Mouse (Mus musculus): ENCODE results near the gene Ttn. TPM values are rescaled to one million over a fixed set of nuclear protein-coding genes. Genes with fewer than 3 reads are reported as not detected.

Ttn gene
- polyA plus RNA-seq, 1 experiment from 2014 or later = 6.5 TPM

DNA sequence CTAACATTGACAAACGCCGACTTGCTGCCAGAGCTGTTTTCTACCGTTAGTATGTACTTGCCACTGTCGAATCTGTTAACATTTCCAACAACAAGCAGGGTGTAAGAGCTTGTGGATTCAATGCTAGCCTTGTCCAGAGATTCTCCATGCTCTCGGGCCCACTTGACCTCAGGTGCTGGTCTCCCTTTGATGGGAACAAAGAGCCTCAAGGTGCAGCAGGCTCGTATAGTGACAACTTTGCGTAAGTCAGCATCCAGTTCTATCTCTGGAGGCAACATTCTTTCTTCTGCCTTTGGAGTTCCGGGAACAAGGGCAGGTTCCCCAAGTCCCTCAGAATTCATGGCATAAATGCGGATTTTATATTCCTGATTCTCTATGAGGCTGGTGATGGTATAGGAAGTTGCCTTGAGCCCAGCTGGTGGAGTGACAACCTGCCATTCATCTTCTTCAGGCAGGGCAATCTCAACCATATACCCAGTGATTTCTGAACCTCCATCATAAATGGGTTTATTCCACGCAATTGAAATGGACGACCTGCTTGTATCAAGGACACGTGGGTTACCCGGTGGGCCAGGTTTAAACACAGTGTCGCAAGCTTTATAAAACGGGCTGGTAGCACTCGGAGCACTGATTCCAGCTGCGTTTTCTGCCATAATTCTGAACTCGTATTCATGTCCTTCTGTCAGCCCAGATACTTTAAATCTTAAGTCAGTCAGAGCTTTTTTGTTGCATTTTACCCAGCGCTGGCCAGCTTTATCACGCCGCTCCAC lies 232.8 kb downstream of the Ttn start:
- Histone ChIP-seq H3K4me1 (ENCODE audit: control insufficient read depth, low read depth, low read length) (no peaks in the 10 kb centered on the region), H3K27ac (ENCODE audit: low read length) (no peak overlapping the region), H3K9ac (ENCODE audit: low read depth, low read length) (no peak overlapping the region), H3K27me3 (ENCODE audit: control insufficient read depth, insufficient read depth, low read depth, low read length) (no peaks in the 10 kb centered on the region), H3K4me2 (ENCODE audit: low read depth, low read length) (no peak overlapping the region), H3K36me3 (ENCODE audit: control insufficient read depth, insufficient read depth) (no peaks in the 10 kb centered on the region), H3K4me3 (ENCODE audit: low read depth, low read length) (no peak overlapping the region), H3K9me3 (replicated peaks; ENCODE audit: control insufficient read depth, low read length) (0 out of 2 replicates have a peak, but pooled peaks cover 8% of the 10 kb centered on the region)
- no peak for ATAC-seq (ENCODE audit: low read depth)
- 77% methylated on average over 21 of the region's 21 CpGs for WGBS (ENCODE audit: insufficient replicate concordance)

DNA sequence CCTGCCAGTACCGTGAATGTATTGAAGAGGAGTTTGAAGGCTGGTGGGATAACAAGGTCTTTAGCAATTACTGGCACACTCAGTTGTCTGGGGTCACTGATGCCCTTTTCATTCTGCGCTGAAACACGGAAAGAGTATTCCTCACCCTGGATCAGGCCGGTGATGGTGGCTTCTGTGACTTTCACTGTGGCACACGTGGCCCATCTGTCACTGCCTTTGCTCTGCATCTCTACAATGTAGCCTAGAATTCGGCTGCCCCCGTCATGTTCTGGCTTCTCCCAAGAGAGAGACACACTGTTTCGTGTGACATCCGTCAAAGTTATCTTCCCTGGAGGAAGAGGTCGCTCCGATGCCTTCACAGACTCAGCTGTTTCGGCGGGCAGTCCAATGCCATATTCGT lies 233.7 kb downstream of the Ttn start:
- no peak for ATAC-seq (ENCODE audit: low read depth)
- no peak overlapping the region for H3K27ac ChIP-seq (ENCODE audit: low read length)
- 0 out of 2 replicates have a peak, but pooled peaks cover 8% of the 10 kb centered on the region for H3K9me3 ChIP-seq (replicated peaks; ENCODE audit: control insufficient read depth, low read length)
- 68% methylated on average over 14 of the region's 14 CpGs for WGBS (ENCODE audit: insufficient replicate concordance)
- H3K27me3 ChIP-seq (ENCODE audit: control insufficient read depth, insufficient read depth, low read depth, low read length) = no peaks in the 10 kb centered on the region
- H3K4me3 ChIP-seq (ENCODE audit: low read depth, low read length) = no peak overlapping the region
- H3K4me2 ChIP-seq (ENCODE audit: low read depth, low read length) = no peak overlapping the region
- H3K36me3 ChIP-seq (ENCODE audit: control insufficient read depth, insufficient read depth) = no peaks in the 10 kb centered on the region
- H3K9ac ChIP-seq (ENCODE audit: low read depth, low read length) = no peak overlapping the region
- no peaks in the 10 kb centered on the region for H3K4me1 ChIP-seq (ENCODE audit: control insufficient read depth, low read depth, low read length)

DNA sequence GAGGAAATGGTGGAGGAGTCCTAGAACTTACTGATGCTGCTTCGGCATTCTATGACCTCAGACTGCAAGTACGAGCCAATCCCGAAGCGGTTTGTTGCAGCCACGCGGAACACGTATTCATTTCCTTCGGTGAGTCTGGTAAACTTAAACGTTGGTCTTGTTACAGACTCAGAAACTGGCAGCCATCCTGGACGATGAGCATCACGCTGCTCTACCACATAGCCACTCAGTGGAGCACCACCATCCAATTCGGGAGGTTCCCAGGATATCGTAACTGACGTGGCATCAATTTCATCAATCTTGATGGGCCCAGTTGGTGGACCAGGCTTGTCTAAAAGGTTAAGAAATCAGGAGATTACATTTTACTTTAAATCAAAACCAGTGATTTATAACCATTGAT lies 262.7 kb downstream of the Ttn start:
- H3K4me1 ChIP-seq (ENCODE audit: control insufficient read depth, low read depth, low read length) = no peaks in the 10 kb centered on the region
- H3K4me3 ChIP-seq (ENCODE audit: low read depth, low read length) = no peak overlapping the region
- no peak overlapping the region for H3K27ac ChIP-seq (ENCODE audit: low read length)
- no peak overlapping the region for H3K4me2 ChIP-seq (ENCODE audit: low read depth, low read length)
- H3K36me3 ChIP-seq (ENCODE audit: control insufficient read depth, insufficient read depth) = no peaks in the 10 kb centered on the region
- H3K9ac ChIP-seq (ENCODE audit: low read depth, low read length) = no peak overlapping the region
- H3K27me3 ChIP-seq (ENCODE audit: control insufficient read depth, insufficient read depth, low read depth, low read length) = no peaks in the 10 kb centered on the region
- peaks cover 2% of the 10 kb centered on the region for H3K9me3 ChIP-seq (replicated peaks; ENCODE audit: control insufficient read depth, low read length)
- no peak for ATAC-seq (ENCODE audit: low read depth)
- 88% methylated on average over 14 of the region's 14 CpGs for WGBS (ENCODE audit: insufficient replicate concordance)

DNA sequence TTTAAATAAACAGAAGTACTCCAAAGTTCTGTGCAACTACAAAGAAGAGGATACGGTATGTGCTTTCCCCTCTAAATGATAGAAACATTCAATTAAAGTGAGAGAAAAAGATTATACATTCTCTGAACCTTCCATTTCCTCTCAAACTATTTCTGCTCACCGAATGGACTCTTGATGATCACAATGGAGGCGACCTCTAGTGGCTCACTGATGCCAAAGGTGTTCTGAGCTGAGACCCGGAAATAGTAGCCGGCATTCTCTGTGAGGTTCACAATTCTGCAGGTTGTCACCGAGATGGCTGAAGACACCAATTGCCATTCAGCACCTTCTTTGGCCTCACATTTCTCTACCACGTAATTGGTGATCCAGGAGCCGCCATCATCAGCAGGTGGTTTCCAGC lies 267.4 kb downstream of the Ttn start:
- WGBS (ENCODE audit: insufficient replicate concordance) = 54% methylated on average over 8 of the region's 8 CpGs
- H3K36me3 ChIP-seq (ENCODE audit: control insufficient read depth, insufficient read depth) = no peaks in the 10 kb centered on the region
- no peak overlapping the region for H3K9ac ChIP-seq (ENCODE audit: low read depth, low read length)
- no peaks in the 10 kb centered on the region for H3K4me1 ChIP-seq (ENCODE audit: control insufficient read depth, low read depth, low read length)
- ATAC-seq (ENCODE audit: low read depth) = no peak
- no peak overlapping the region for H3K27ac ChIP-seq (ENCODE audit: low read length)
- peaks cover 8% of the 10 kb centered on the region for H3K9me3 ChIP-seq (replicated peaks; ENCODE audit: control insufficient read depth, low read length)
- H3K4me2 ChIP-seq (ENCODE audit: low read depth, low read length) = no peak overlapping the region
- no peaks in the 10 kb centered on the region for H3K27me3 ChIP-seq (ENCODE audit: control insufficient read depth, insufficient read depth, low read depth, low read length)
- H3K4me3 ChIP-seq (ENCODE audit: low read depth, low read length) = no peak overlapping the region

DNA sequence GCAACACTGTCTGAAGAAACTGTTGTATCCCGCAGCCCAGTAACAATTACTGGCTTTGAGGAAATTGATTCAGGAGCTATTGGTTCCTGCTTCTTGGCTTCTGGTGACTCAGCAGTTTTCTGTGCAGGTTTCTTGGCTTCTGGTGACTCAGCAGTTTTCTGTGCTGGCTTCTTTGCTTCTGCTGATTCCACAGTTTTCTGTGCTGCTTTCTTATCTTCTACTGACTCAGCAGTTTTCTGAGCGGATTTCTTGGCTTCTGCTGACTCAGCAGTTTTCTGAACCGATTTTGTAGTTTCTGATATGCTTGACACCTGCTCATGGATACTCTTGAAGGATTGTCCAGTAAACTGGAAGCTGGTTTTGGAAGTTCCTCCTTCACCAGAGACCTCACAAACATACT lies 273.8 kb downstream of the Ttn start:
- H3K9ac ChIP-seq (ENCODE audit: low read depth, low read length) = no peak overlapping the region
- ATAC-seq (ENCODE audit: low read depth) = no peak
- H3K27me3 ChIP-seq (ENCODE audit: control insufficient read depth, insufficient read depth, low read depth, low read length) = no peaks in the 10 kb centered on the region
- H3K4me3 ChIP-seq (ENCODE audit: low read depth, low read length) = no peak overlapping the region
- no peaks in the 10 kb centered on the region for H3K4me1 ChIP-seq (ENCODE audit: control insufficient read depth, low read depth, low read length)
- H3K36me3 ChIP-seq (ENCODE audit: control insufficient read depth, insufficient read depth) = peaks cover 4% of the 10 kb centered on the region; the same call in 1 of the 2 replicates
- 74% methylated on average over 3 of the region's 3 CpGs for WGBS (ENCODE audit: insufficient replicate concordance)
- no peak overlapping the region for H3K27ac ChIP-seq (ENCODE audit: low read length)
- H3K9me3 ChIP-seq (replicated peaks; ENCODE audit: control insufficient read depth, low read length) = peaks cover 17% of the 10 kb centered on the region
- no peak overlapping the region for H3K4me2 ChIP-seq (ENCODE audit: low read depth, low read length)

DNA sequence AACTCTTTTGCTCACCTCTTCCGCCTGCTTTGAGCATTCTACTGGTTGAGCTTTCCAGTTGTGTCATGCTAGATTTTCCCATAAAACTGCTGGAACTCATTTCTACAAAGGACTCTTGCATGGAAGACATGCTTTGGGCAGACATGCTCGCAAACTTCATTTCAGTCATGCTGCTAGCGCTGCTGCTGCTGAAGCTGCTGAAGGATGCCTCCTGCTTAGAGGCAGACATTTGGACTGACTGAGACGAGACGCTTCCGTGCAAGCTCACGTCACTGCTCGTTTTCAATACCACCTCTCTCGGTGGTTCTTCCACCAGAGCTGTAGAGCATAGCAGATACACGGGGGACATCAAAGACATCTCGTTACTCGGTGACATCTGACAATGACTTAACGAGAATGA lies 276.7 kb downstream of the Ttn start:
- Histone ChIP-seq H3K9me3 (replicated peaks; ENCODE audit: control insufficient read depth, low read length) (peaks cover 11% of the 10 kb centered on the region), H3K27ac (ENCODE audit: low read length) (no peak overlapping the region), H3K9ac (ENCODE audit: low read depth, low read length) (no peak overlapping the region), H3K4me1 (ENCODE audit: control insufficient read depth, low read depth, low read length) (no peaks in the 10 kb centered on the region), H3K27me3 (ENCODE audit: control insufficient read depth, insufficient read depth, low read depth, low read length) (no peaks in the 10 kb centered on the region), H3K36me3 (ENCODE audit: control insufficient read depth, insufficient read depth) (peaks cover 4% of the 10 kb centered on the region; the same call in 1 of the 2 replicates), H3K4me2 (ENCODE audit: low read depth, low read length) (no peak overlapping the region), H3K4me3 (ENCODE audit: low read depth, low read length) (no peak overlapping the region)
- no peak for ATAC-seq (ENCODE audit: low read depth)
- 83% methylated on average over 13 of the region's 13 CpGs for WGBS (ENCODE audit: insufficient replicate concordance)

DNA sequence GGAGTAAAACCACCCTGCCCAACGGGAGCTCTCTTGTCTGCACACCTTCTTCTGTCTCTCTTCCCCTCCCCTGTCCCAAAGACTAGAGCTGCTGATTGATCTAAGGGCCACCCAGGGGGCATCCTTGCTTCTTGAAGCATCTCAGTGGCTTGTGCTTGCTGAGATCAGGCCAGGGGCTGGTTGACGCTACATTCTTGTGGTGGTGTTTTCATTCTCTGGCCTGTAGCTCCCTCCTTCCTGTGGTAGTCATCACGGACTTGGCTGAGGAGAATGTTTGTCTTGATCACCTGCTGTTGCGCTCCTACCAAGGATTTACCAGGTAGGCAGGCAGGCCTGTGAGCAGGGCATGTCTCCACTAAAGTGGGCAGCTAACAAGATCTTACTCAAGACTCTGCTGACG lies 279.6 kb downstream of the Ttn start:
- Histone ChIP-seq H3K9ac (ENCODE audit: low read depth, low read length) (no peak overlapping the region), H3K36me3 (ENCODE audit: control insufficient read depth, insufficient read depth) (no peaks in the 10 kb centered on the region; the same call in 1 of the 2 replicates), H3K27me3 (ENCODE audit: control insufficient read depth, insufficient read depth, low read depth, low read length) (no peaks in the 10 kb centered on the region), H3K4me2 (ENCODE audit: low read depth, low read length) (no peak overlapping the region), H3K27ac (ENCODE audit: low read length) (no peak overlapping the region), H3K9me3 (replicated peaks; ENCODE audit: control insufficient read depth, low read length) (no peaks in the 10 kb centered on the region), H3K4me1 (ENCODE audit: control insufficient read depth, low read depth, low read length) (no peaks in the 10 kb centered on the region), H3K4me3 (ENCODE audit: low read depth, low read length) (no peak overlapping the region)
- ATAC-seq (ENCODE audit: low read depth) = no peak
- WGBS (ENCODE audit: insufficient replicate concordance) = 71% methylated on average over 5 of the region's 5 CpGs

DNA sequence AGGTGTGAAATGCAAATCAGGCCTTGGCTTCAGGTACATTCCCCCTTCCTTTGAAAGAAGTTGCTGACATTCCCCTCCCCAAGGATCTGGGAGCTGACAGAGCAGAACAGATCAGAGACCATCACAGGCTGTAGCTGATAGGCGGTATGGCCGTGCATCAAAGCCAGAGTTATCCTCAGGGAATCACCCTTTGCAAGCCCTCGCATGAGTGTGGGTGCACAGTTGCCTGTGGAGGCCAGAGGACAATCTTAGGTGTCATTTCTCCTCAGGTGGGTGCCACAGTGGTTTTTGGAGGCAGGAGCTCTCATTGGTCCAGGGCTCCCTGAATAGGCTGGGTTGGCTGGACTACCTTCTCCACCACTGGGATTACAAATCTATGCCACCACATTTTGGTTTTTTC lies 280.2 kb downstream of the Ttn start:
- 76% methylated on average over 3 of the region's 3 CpGs for WGBS (ENCODE audit: insufficient replicate concordance)
- Histone ChIP-seq H3K4me2 (ENCODE audit: low read depth, low read length) (no peak overlapping the region), H3K9ac (ENCODE audit: low read depth, low read length) (no peak overlapping the region)

DNA sequence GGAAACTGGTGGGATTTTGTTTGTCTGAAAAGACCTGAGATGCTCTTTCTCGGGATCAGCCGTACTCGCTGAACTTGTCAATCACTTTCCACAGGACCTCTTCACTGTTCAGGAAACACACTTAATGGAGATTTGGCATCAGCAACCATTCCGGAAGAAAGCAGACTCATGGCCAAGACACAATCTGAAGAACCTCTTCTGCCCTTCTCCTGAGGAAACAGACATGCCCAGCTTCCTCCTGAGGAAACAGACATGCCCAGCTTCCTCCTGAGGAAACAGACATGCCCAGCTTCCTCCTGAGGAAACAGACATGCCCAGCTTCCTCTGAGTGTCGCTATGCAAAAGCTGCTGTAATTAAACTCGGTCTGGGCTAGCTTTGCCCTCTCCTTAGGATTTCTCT lies 287.1 kb downstream of the Ttn start:
- H3K36me3 ChIP-seq (ENCODE audit: control insufficient read depth, insufficient read depth) = peaks cover 2% of the 10 kb centered on the region
- no peaks in the 10 kb centered on the region for H3K27me3 ChIP-seq (ENCODE audit: control insufficient read depth, insufficient read depth, low read depth, low read length)
- H3K27ac ChIP-seq (ENCODE audit: low read length) = no peak overlapping the region
- H3K4me2 ChIP-seq (ENCODE audit: low read depth, low read length) = no peak overlapping the region
- no peak for ATAC-seq (ENCODE audit: low read depth)
- no peaks in the 10 kb centered on the region for H3K9me3 ChIP-seq (replicated peaks; ENCODE audit: control insufficient read depth, low read length)
- H3K4me3 ChIP-seq (ENCODE audit: low read depth, low read length) = no peak overlapping the region
- WGBS (ENCODE audit: insufficient replicate concordance) = 46% methylated on average over 6 of the region's 6 CpGs
- no peak overlapping the region for H3K9ac ChIP-seq (ENCODE audit: low read depth, low read length)
- no peaks in the 10 kb centered on the region for H3K4me1 ChIP-seq (ENCODE audit: control insufficient read depth, low read depth, low read length)

More for the DNA sequence above, 280.2 kb downstream of the Ttn start:
- Histone ChIP-seq H3K27ac (ENCODE audit: low read length) (no peak overlapping the region), H3K27me3 (ENCODE audit: control insufficient read depth, insufficient read depth, low read depth, low read length) (no peaks in the 10 kb centered on the region), H3K9me3 (replicated peaks; ENCODE audit: control insufficient read depth, low read length) (no peaks in the 10 kb centered on the region), H3K4me1 (ENCODE audit: control insufficient read depth, low read depth, low read length) (no peaks in the 10 kb centered on the region), H3K4me3 (ENCODE audit: low read depth, low read length) (no peak overlapping the region), H3K36me3 (ENCODE audit: control insufficient read depth, insufficient read depth) (no peaks in the 10 kb centered on the region; the same call in 1 of the 2 replicates)
- ATAC-seq (ENCODE audit: low read depth) = no peak
